Mouse (Mus musculus) hindbrain, postnatal 0 days (tissue): ENCODE data around the gene Ptprd. TPM values are rescaled to one million over a fixed set of nuclear protein-coding genes. Genes with fewer than 3 reads are reported as not detected.

Source experiments
- ATAC-seq: fragments of 200-750 bp; cut with Nextera tagmentation; 2 replicates; pipeline ENCODE4 v1.8.0; 2017; ENCODE audit warnings: mild to moderate bottlenecking, moderate TSS enrichment, moderate library complexity
- DNase-seq: peaks from one replicate; pipeline ENCODE4 v3.0.0-alpha.2; 2015; ENCODE audit warnings: low spot score
- H3K27ac ChIP-seq: fragments of 300-500 bp; sonication (generic); 2 replicates; pipeline ENCODE4 v1.5.1; 2014; ENCODE audit warnings: mild to moderate bottlenecking
- H3K27me3 ChIP-seq: fragments of 300-500 bp; sonication (generic); 2 replicates; pipeline ENCODE4 v1.6.1; 2014; ENCODE audit warnings: low read length, mixed read lengths; ENCODE audit not compliant: insufficient read depth
- H3K36me3 ChIP-seq: fragments of 300-500 bp; sonication (generic); 2 replicates; pipeline ENCODE4 v1.6.1; 2014; ENCODE audit warnings: low read length, mixed read lengths; ENCODE audit not compliant: insufficient read depth
- H3K4me1 ChIP-seq: fragments of 300-500 bp; sonication (generic); 2 replicates; pipeline ENCODE4 v1.6.1; 2014; ENCODE audit warnings: antibody characterized with exemption, low read length, mixed read lengths; ENCODE audit not compliant: insufficient read depth
- H3K4me2 ChIP-seq: fragments of 300-500 bp; sonication (generic); 2 replicates; pipeline ENCODE4 v1.6.1; 2014; ENCODE audit warnings: low read depth, mild to moderate bottlenecking, low read length, moderate library complexity, mixed read lengths
- H3K4me3 ChIP-seq: fragments of 300-500 bp; sonication (generic); 2 replicates; pipeline ENCODE4 v1.5.1; 2014; ENCODE audit warnings: low read length
- H3K9ac ChIP-seq: fragments of 300-500 bp; sonication (generic); replicated peaks from 2 replicates; pipeline ENCODE4 v1.6.1; 2014; ENCODE audit warnings: mild to moderate bottlenecking, low read length, moderate library complexity, mixed read lengths
- H3K9me3 ChIP-seq: fragments of 300-500 bp; sonication (generic); 2 replicates; pipeline ENCODE4 v1.6.1; 2016; ENCODE audit warnings: low read length, mixed read lengths
- CTCF ChIP-seq: IDR thresholded peaks from 2 replicates; pipeline ENCODE4 v1.5.1; 2016; ENCODE audit warnings: antibody characterized with exemption, control low read depth, low read depth
- WGBS: fragments of 180-500 bp; shearing (Covaris S2); extraction: QIAGEN DNeasy Blood & Tissue Kit; methylation state at CpG from one replicate; pipeline ENCODE4 v1.1.7; 2014; 5-methylcytosine and 5-hydroxymethylcytosine counted together
- polyA plus RNA-seq: library from polyadenylated mRNA; unstranded; fragments of >200 nt; fragmentation: Nextera tagmentation; extraction: Ambion mirVana; gene quantifications from 2 replicates; pipeline ENCODE4 v1.2.1, GENCODE M21; 2015
- total RNA-seq: library from RNA; depleted of rRNA; stranded (reverse); fragments of >200 nt; gene quantifications from 2 replicates; pipeline ENCODE4 v1.2.3, GENCODE M21; 2014

Gene Ptprd
- total and polyA plus RNA-seq, 2 experiments from 2014 or later = 56.3 to 96.0 TPM

GRCm38 (mm10) chr4:78110898-78111297, 100.9 kb downstream of the Ptprd start:
- Histone ChIP-seq H3K27me3 (no peaks in the 10 kb centered on the region), H3K36me3 (no peaks in the 10 kb centered on the region), H3K4me3 (no peak overlapping the region), H3K4me1 (no peaks in the 10 kb centered on the region), H3K9me3 (no peaks in the 10 kb centered on the region), H3K9ac (no peak overlapping the region), H3K4me2 (no peak overlapping the region), H3K27ac (no peak overlapping the region)
- 65% methylated on average over 3 of the region's 3 CpGs for WGBS
- ATAC-seq = no peak
- no peak for TF ChIP-seq CTCF
- DNase-seq = no peak

DNA sequence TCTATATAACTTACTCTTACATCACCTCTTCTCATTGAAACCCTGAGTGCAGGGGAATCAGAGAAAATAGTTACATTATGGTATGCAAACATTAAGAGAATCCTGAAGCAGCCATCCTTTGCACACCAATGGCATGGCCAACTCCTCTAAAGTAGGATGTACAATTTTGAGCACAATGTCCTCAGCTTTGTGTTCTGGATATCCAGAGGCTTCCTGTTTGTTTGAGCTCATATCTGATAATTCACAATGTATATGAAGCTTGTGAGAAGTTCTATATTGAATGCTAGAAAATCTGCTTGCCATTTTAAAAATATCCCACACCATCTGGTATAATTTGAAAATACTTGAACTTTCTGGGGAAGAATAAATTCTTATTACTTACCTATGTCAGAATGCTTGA, 114.2 kb downstream of the Ptprd start:
- no peaks in the 10 kb centered on the region for H3K9me3 ChIP-seq
- no peak overlapping the region for H3K27ac ChIP-seq
- H3K27me3 ChIP-seq = no peaks in the 10 kb centered on the region

DNA sequence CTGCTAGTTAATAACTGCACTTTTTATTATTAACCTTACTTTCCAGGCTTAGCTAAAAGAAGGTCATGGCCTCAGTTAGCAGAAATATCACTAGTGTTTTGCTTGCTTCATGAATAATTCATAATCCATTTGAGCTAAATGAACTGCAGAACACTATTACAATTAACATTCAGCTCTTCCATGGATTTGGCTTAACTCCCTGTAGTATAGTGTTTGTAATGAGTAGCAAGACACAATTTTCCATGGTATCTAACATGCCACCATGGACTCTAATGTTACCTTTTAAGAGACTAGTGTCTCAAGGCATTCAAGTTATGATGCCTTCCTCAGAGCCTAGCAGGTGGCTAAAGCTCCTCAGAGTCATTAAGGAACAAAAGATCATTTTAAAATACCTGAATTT, 129.0 kb downstream of the Ptprd start:
- Histone ChIP-seq H3K36me3 (no peaks in the 10 kb centered on the region), H3K4me2 (no peak overlapping the region), H3K27me3 (no peaks in the 10 kb centered on the region), H3K4me3 (no peak overlapping the region), H3K9ac (no peak overlapping the region), H3K9me3 (no peaks in the 10 kb centered on the region), H3K27ac (no peak overlapping the region), H3K4me1 (no peaks in the 10 kb centered on the region)
- DNase-seq (no peak), ATAC-seq (no peak)
- no peak for TF ChIP-seq CTCF

More for the DNA sequence above, 114.2 kb downstream of the Ptprd start:
- Histone ChIP-seq H3K36me3 (no peaks in the 10 kb centered on the region), H3K9ac (no peak overlapping the region), H3K4me3 (no peak overlapping the region), H3K4me1 (no peaks in the 10 kb centered on the region), H3K4me2 (no peak overlapping the region)
- no peak for DNase-seq
- ATAC-seq = no peak
- TF ChIP-seq CTCF = no peak

- Histone ChIP-seq H3K4me3 (no peak overlapping the region), H3K27ac (no peak overlapping the region), H3K36me3 (no peaks in the 10 kb centered on the region), H3K9ac (no peak overlapping the region), H3K4me2 (no peak overlapping the region), H3K27me3 (no peaks in the 10 kb centered on the region), H3K4me1 (no peaks in the 10 kb centered on the region), H3K9me3 (no peaks in the 10 kb centered on the region)
- DNase-seq = peak; percentile 11
- no peak for ATAC-seq
- no peak for TF ChIP-seq CTCF
Measured at GRCm38 (mm10) chr4:78077499-78077898, 134.3 kb downstream of the Ptprd start.

DNA sequence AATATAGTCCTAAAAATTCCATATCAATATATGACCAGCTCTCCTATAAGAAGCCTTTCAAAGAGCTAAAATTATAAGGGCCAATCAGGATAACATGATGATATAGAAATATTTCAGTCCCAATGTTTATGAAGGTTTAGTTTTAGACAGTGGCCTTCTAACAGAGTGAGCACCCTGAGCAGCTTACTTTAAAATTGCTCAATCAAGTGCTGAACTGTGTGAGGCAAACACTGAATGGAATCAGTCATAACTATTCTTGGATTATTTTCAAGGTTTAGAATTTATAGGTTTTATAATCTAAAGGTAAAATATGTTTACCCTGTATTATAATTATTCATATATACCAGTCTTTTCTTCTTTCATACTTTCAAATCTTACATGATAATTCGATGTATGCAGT, 134.7 kb downstream of the Ptprd start:
- no peak overlapping the region for H3K9ac ChIP-seq
- no peaks in the 10 kb centered on the region for H3K9me3 ChIP-seq
- H3K27me3 ChIP-seq = no peaks in the 10 kb centered on the region
- TF ChIP-seq CTCF = no peak
- WGBS = 80% methylated on average over 1 of the region's 1 CpGs
- H3K27ac ChIP-seq = no peak overlapping the region
- ATAC-seq (no peak), DNase-seq (no peak)
- no peaks in the 10 kb centered on the region for H3K4me1 ChIP-seq
- H3K36me3 ChIP-seq = no peaks in the 10 kb centered on the region
- H3K4me2 ChIP-seq = no peak overlapping the region
- H3K4me3 ChIP-seq = no peak overlapping the region

- 86% methylated on average over 5 of the region's 5 CpGs for WGBS
- Histone ChIP-seq H3K4me1 (no peaks in the 10 kb centered on the region), H3K27ac (no peak overlapping the region), H3K4me2 (no peak overlapping the region), H3K9ac (no peak overlapping the region), H3K36me3 (no peaks in the 10 kb centered on the region), H3K4me3 (no peak overlapping the region), H3K9me3 (no peaks in the 10 kb centered on the region), H3K27me3 (no peaks in the 10 kb centered on the region)
- DNase-seq (no peak), ATAC-seq (no peak)
- TF ChIP-seq CTCF = no peak
Measured at GRCm38 (mm10) chr4:78038401-78038800, 173.4 kb downstream of the Ptprd start.

DNA sequence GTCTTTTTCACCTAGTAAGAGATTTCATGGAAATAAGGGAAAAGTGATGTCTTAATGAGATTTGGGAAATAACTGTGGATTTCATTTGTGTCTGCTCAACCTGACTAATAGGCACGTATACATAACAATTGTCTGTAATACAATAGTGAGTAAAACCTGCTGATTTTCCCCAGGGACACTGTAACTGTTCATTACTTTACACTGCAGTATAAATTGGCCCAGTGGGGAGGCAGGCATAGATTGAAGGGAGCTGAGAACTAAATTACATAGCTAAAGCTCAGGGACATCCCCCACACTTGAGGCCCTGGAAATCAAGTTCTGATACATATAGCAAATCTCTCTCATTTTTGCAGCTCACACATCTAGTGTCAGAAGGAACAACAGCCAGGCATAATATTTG, 209.7 kb downstream of the Ptprd start:
- Histone ChIP-seq H3K4me3 (no peak overlapping the region), H3K4me1 (no peaks in the 10 kb centered on the region), H3K27ac (no peak overlapping the region), H3K36me3 (no peaks in the 10 kb centered on the region), H3K9ac (no peak overlapping the region), H3K4me2 (no peak overlapping the region), H3K9me3 (no peaks in the 10 kb centered on the region), H3K27me3 (no peaks in the 10 kb centered on the region)
- ATAC-seq (no peak), DNase-seq (peak; percentile 9)
- TF ChIP-seq CTCF = no peak
- 39% methylated on average over 1 of the region's 1 CpGs for WGBS
